Mouse (Mus musculus) NIH3T3 (cell line): ENCODE data around the gene Srpk2.
"Not testable (repeated sequence)": the region's sequence is repeated elsewhere in the genome, so short reads cannot be mapped to it uniquely, and the experiment has no call there.

Experiments
- DNase-seq: peaks from one replicate; pipeline ENCODE4 v3.0.0-alpha.2; 2012; ENCODE audit warnings: low read depth

Srpk2 gene

DNA sequence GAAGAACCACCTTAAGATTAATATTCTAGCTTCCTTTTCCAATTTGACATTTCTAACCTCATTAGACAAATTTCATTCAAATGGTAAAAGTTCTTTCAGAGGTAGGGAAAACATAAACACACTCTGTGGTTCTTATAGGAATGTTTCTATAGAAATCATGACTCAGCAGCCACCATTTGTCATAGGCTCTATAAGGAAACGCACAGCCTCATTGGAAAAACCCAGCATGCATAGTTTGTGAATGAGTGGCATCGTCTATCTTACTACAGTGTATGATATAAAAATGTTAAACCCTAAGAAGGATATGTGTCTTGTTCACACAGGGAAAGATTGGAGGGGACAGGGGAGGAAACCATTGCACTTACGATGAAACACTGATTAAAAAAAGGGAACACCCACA lies 178.8 kb downstream of the Srpk2 start:
- peak; percentile 56 for DNase-seq

DNA sequence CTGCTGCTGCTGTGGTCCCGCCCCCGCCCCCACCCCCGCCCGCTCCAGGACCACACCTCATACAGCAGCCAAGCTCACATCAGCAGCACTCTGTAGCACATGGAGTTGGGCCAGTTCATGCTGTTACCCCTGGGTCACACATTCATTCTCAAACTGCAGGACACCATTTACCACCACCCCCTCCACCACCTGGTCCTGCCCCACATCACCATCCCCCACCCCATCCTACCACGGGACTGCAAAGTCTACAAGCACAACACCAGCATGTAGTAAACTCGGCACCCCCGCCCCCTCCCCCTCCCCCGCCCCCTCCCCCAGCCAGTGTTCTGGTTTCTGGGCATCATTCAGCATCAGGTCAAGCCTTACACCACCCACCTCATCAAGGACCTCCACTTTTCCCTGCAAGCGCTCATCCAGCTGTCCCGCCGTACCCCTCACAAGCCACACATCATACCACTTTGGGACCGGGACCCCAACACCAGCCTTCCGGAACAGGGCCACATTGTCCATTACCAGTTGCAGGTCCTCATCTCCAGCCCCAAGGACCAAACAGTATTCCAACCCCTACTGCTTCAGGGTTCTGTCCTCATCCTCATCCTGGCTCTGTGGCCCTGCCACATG lies 182.0 kb downstream of the Srpk2 start:
- DNase-seq, result no peak

DNA sequence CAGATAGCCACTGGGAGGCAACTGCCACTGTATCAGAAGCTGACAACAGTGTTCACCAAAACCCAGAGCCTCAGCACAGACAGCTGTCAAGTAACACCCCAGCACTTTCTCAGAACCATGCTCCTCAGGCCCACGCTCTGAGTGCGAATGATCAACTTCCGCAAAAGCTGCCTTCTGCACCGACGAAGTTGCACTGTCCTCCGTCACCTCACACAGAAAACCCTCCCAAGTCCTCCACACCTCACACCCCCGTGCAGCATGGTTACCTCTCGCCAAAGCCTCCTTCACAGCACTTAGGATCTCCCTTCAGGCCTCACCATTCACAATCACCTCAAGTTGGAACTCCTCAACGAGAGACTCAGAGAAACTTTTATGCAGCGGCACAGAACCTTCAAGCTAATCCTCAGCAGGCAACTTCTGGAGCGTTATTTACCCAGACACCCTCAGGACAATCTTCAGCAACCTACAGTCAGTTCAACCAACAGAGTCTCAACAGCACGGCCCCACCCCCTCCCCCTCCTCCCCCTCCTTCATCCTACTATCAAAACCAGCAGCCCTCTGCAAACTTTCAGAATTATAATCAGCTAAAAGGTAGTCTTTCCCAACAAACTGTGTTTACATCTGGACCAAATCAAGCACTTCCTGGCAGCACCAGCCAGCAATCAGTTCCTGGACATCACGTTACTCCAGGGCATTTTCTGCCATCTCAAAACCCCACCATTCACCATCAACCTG lies 182.7 kb downstream of the Srpk2 start:
- peak; percentile 40 for DNase-seq

DNA sequence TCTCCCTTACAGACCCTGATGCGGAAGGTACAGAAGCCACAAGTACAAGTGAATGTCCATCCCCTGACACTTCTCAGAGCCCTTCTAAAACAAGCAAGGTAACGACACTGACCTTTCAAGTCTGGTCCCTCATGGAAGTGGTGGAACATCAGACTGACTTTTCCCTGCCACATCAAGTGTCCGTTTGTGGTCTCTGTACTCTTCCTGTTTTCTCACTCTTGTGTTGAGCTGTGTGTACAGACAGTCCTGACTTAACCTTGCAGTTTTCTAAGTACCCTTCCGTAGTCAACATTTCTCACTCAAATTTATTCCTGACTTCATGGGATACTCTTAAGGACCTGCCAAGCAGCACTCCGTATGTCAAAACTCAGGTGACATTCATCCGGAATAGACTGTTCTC lies 183.7 kb downstream of the Srpk2 start:
- no peak for DNase-seq

DNA sequence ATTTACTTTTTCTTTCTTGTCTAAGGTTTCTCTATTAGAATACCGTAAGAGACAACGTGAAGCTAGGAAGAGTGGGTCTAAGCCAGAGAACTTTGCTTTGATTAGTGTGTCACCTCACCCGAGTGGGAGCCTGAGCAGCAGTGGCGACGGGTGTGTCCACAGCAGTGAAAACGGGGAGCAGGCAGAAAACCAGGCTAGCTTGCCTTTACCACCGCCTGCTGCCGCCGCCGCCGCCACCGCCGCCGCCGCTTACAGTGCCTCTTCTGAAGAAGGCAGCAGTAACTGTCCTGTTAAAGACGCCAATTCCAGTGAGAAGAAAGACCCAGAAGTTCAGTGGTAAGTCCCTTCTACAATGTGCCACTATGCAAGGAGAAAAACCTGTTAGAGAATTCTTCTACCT lies 185.2 kb downstream of the Srpk2 start:
- no peak for DNase-seq

DNA sequence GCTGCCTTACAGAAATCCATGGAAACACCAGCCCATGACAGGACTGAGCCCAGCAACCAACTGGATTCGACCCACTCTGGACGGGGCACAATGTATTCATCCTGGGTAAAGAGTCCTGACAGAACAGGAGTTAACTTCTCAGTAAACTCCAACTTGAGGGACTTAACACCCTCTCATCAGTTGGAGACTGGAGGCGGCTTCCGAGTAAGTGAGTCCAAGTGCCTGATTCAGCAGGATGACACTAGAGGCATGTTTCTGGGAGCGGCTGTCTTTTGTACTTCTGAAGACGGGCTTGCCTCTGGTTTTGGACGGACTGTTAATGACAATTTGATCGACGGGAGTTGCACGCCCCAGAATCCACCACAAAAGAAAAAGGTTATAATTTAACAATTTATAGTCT lies 186.5 kb downstream of the Srpk2 start:
- DNase-seq, result no peak

DNA sequence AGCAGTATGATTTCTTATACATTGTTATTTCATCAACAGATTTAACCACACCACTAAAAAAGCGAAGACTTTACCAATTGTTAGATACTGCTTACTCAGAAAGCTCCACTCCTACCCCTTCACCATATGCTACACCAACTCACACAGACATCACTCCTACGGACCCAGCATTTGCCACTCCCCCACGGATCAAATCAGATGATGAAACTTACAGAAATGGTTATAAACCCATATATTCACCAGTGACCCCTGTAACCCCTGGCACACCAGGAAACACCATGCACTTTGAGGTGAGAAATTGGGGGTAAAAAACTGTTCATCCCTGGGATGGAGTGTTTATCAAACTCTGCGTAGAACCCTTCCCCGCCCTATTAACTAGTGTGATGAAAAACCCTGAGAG lies 187.5 kb downstream of the Srpk2 start:
- DNase-seq, result no peak

DNA sequence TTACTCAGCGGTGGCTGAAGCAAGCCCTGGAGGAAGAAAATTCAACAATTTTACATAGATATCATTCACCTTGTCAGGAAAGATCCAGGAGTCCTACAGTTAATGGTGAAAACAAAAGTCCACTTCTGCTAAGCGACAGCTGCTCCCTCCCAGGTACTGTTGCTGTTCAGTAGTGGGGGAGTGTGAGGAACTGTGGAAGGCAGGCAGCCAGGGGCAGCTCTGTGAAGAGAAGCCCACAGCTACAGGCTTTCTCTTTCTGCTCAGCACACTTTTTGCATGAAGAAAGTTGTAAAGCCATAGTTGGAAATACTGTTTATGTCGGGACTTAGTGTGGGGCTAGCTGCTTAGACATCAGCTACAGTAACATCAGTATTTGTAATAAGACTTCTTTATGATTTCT lies 188.0 kb downstream of the Srpk2 start:
- no peak for DNase-seq

DNA sequence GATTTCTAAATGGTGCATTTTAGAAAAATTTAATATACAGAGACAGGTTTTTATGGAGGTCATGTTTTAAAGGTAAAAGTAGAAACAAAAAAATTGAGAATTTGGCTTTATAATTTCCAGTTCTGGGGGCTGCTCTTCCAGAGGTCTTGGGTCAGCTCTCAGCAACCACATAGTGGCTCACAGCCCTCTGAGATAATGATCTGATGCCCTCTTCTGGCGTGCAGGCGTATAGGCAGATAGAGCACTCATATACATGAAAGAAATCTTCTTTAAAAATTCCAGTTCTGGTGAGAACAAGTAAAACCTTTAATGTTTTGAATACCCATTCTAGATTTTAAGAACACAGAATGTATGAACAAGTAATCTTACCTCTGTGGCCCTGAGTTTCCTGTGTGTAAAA lies 193.6 kb downstream of the Srpk2 start:
- DNase-seq, result no peak

DNA sequence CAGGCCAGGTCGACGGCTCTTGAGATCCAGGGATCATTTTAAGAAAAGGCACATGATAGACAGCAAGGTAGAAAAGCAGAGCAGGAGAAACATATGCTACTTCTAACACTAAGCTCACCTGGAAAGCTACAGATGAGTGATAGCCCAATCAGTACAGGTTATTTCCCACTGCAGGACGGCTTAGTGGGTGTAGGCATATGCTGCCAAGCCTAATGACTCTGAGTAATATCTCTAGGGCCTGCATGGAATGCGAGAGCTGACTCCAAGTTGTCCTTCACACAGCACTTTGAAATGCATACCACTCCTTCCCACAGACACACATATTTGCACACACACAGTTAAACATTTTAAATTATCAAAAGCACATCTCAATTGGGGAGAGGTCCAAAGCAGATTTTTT lies 195.2 kb downstream of the Srpk2 start:
- no peak for DNase-seq

DNA sequence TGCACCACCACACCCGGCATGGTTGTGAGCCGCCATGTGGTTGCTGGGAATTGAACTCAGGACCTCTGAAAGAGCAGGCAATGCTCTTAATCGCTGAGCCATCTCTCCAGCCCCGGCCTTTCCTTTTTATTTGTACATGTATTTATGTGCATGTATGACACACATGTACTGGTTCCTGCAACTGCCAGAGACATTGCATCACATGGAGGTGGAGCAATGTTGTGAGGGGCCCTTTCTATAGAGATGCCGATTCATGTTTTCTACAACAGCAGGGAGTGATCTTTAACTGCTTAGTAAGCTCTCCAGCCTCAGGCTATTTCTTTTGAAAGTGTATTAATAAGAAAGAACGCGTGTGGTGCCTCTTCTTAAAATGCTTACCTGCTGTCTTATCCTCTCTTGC lies 200.6 kb downstream of the Srpk2 start:
- peak; percentile 50 for DNase-seq

DNA sequence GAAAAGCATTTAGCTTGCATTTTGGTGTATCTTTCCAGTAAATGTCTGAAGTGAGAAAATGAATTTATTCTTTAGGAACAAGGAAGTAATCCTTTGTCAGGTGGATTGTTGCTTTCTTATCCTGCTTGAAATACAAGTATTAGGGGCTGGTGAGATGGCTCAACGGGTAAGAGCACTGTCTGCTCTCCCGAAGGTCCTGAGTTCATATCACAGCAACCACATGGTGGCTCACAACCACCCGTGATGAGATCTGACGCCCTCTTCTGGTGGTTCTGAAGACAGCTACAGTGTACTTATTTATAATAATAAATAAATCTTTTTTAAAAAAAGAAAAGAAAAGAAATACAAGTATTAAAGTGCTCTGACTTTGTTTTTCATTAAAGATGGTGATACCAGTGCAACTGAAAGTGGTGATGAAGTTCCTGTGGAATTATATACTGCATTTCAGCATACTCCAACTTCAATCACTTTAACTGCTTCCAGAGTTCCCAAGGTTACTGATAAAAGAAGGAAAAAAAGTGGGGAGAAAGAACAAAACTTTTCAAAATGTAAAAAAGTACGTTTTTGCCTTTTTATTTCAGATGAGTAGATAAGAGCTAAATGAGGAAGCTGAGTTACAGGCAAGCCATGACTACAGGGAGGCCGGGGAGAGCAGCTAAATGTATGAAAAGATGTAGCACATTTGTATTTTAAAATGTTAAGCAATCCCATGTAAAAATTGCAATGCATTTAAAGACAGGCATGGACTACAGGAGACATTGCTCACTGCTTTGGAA lies 211.1 kb downstream of the Srpk2 start:
- no peak for DNase-seq

DNA sequence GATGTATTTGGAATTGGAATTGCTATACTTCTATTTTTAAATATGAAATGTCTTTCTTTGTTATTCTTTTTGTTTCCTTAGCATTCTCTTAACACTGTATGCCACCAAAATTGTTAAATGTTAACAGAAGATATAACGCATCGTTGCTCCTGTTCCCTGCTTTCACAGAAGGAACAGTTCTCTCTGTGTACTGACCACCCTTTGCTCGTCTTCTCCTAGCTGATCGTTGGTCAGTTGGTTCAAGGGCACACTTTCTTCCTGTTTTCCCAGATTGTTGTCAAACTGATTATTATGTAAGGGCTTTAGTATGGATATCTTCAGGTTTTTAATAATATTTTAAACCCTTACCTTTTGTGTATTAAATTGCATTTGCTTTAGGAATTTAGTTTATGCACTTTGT lies 217.9 kb downstream of the Srpk2 start:
- no peak for DNase-seq

DNA sequence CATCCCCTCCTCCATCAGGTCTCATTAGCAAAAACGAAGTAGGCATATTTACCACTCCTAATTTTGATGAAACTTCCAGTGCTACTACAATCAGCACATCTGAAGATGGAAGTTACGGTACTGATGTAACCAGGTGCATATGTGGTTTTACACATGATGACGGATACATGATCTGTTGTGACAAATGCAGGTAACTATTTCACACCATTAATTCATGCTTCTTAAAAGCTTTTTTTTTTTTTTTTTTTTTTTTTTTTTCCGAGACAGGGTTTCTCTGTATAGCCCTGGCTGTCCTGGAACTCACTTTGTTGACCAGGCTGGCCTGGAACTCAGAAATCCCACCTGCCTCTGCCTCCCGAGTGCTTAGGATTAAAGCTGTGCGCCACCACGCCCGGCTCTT lies 219.7 kb downstream of the Srpk2 start:
- DNase-seq, result no peak

DNA sequence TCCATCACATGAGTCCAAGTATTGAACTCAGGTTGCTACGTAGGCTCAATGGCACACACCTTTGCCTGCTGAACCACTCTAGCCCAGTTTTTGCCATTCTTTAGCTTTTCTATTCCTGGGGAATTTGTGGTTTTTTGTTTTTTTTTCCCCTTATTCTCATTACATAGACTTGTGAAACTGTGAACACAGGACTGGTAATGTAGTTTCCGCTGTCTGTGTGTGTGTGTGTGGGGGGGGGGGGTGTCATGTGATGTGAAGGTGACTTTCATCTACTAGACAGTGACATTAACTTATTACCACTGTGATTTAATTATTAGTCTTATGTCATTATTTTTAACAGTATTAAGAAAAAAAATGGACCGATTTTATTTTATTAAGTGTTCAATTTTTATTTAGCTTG lies 220.2 kb downstream of the Srpk2 start:
- DNase-seq, result no peak

DNA sequence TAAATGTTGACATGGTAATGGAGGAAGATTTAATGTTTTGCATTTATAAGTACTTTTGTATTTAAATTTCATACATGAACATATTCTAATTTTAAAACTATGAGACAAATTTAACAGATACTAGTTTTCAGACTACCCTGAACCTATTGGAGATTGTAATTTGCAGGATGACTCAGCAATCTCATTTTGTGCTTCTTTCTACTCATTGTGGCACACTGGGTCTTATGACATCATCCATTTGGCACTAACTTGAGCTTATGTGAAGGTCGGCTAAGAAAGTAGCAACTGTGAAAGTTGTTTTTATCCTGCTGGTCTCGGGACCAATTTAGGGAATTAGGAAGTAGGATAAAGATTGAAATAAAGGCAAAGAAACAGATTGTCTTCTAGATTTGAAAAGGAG lies 222.7 kb downstream of the Srpk2 start:
- DNase-seq, result peak; percentile 73

DNA sequence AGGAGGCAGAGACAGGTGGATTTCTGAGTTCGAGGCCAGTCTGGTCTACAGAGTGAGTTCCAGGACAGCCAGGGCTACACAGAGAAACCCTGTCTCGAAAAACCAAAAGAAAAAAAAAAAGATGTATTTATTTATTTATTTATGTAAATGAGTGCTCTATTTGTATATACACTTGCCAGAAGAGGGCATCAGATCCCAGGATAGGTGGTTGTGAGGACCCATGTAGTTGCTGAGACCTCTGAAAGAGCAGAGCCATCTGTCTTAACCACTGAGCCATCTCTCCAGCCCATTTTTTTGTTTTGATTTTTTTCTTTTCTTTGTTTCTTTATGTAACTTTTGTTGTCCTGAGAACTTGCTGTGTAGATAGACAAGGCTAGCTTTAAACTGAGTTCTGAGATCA lies 230.9 kb downstream of the Srpk2 start:
- DNase-seq, result not testable (repeated sequence)
